Mouse (Mus musculus) layer of hippocampus, adult 8-10 months (tissue): ENCODE results near the gene RPS10-NUDT3. TPM values are rescaled to one million over a fixed set of nuclear protein-coding genes. Genes with fewer than 3 reads are reported as not detected.

Experiments
- DNase-seq, 2 experiments: peaks; one replicate each; pipeline ENCODE4 v3.0.0; 2022; ENCODE audit warnings: low spot score in 2 of 2
- total RNA-seq, 4 experiments: library from RNA; stranded (reverse); gene quantifications; 2 replicates each; pipeline ENCODE4 v1.2.4; 2022

RPS10-NUDT3 gene
- total RNA-seq, 4 experiments from 2014 or later = 1.6 TPM; not detected in 3

- DNase-seq = peak; percentile 70 to 73
These were observed 24.1 kb downstream of the RPS10-NUDT3 start for GRCm38 (mm10) chr17:27610679-27611518.

- DNase-seq = no peak
These were observed 25.4 kb downstream of the RPS10-NUDT3 start for GRCm38 (mm10) chr17:27609576-27609975.

GRCm38 (mm10) chr17:27603522-27604234, 31.3 kb downstream of the RPS10-NUDT3 start:
- DNase-seq = no peak

- no peak for DNase-seq
These were observed 32.0 kb downstream of the RPS10-NUDT3 start for GRCm38 (mm10) chr17:27603036-27603435.

GRCm38 (mm10) chr17:27600869-27601268, 34.2 kb downstream of the RPS10-NUDT3 start:
- no peak for DNase-seq

- no peak for DNase-seq
These were observed 34.7 kb downstream of the RPS10-NUDT3 start for GRCm38 (mm10) chr17:27600286-27600685.

GRCm38 (mm10) chr17:27596376-27597190, 38.4 kb downstream of the RPS10-NUDT3 start:
- DNase-seq = no peak

- DNase-seq = no peak
These were observed 39.2 kb downstream of the RPS10-NUDT3 start for GRCm38 (mm10) chr17:27595659-27596375.

GRCm38 (mm10) chr17:27592565-27592910, 42.5 kb downstream of the RPS10-NUDT3 start:
- no peak for DNase-seq

GRCm38 (mm10) chr17:27591826-27592564, 43.0 kb downstream of the RPS10-NUDT3 start:
- DNase-seq = no peak

GRCm38 (mm10) chr17:27588231-27588630, 46.8 kb downstream of the RPS10-NUDT3 start:
- DNase-seq = no peak

GRCm38 (mm10) chr17:27587252-27587651, 47.8 kb downstream of the RPS10-NUDT3 start:
- no peak for DNase-seq

GRCm38 (mm10) chr17:27586661-27587060, 48.4 kb downstream of the RPS10-NUDT3 start:
- DNase-seq = no peak

- DNase-seq = no peak
These were observed 51.7 kb downstream of the RPS10-NUDT3 start for GRCm38 (mm10) chr17:27583185-27583894.

GRCm38 (mm10) chr17:27580392-27581068, 54.5 kb downstream of the RPS10-NUDT3 start:
- no peak for DNase-seq

- DNase-seq = no peak
These were observed 55.2 kb downstream of the RPS10-NUDT3 start for GRCm38 (mm10) chr17:27579816-27580215.

GRCm38 (mm10) chr17:27578487-27578886, 56.5 kb downstream of the RPS10-NUDT3 start:
- peak in 1 of 2 experiments; percentile 27 for DNase-seq

- no peak for DNase-seq
These were observed 57.6 kb downstream of the RPS10-NUDT3 start for GRCm38 (mm10) chr17:27577468-27577867.

GRCm38 (mm10) chr17:27576056-27576455, 59.0 kb downstream of the RPS10-NUDT3 start:
- DNase-seq = no peak
